Mouse (Mus musculus) heart, adult 2 months (tissue): ENCODE measurements at regions not wholly inside any gene's neighbourhood (a gene's known extent, or its start where the extent isn't known, plus 50 kb on each side); places are given as distances from the start of the nearest gene placed in this dataset.

ENCODE experiments used
- DNase-seq, 2 experiments: peaks; one replicate each; pipeline ENCODE4 v3.0.0; 2021
- H3K27ac ChIP-seq: fragments of 200-600 bp; 2 replicates; pipeline ENCODE4 v1.8.1; 2022
- H3K27me3 ChIP-seq: fragments of 200-500 bp; 2 replicates; pipeline ENCODE4 v1.6.1; 2012; ENCODE audit warnings: mild to moderate bottlenecking, low read length, inconsistent platforms, mixed read lengths; ENCODE audit not compliant: control insufficient read depth, insufficient read depth
- H3K36me3 ChIP-seq: fragments of 200-500 bp; 2 replicates; pipeline ENCODE4 v1.6.1; 2012; ENCODE audit warnings: low read length, inconsistent platforms; ENCODE audit not compliant: control insufficient read depth, insufficient read depth
- H3K4me1 ChIP-seq: fragments of 200-500 bp; 2 replicates; pipeline ENCODE4 v1.6.1; 2011; ENCODE audit warnings: low read length; ENCODE audit not compliant: control insufficient read depth, insufficient read depth
- H3K4me3 ChIP-seq: fragments of 200-600 bp; 2 replicates; pipeline ENCODE4 v1.8.1; 2022
- H3K79me2 ChIP-seq: fragments of 200-500 bp; replicated peaks from 2 replicates; pipeline ENCODE4 v1.6.1; 2012; ENCODE audit warnings: mild to moderate bottlenecking, inconsistent platforms, low read length, moderate library complexity, mixed read lengths; ENCODE audit not compliant: control insufficient read depth, insufficient read depth
- H3K9ac ChIP-seq: fragments of 200-500 bp; 2 replicates; pipeline ENCODE4 v1.6.1; 2012; ENCODE audit warnings: low read depth, mild to moderate bottlenecking, control low read depth, inconsistent platforms, low read length, mixed read lengths
- CTCF ChIP-seq: fragments of 200-600 bp; IDR thresholded peaks from 2 replicates; pipeline ENCODE4 v1.8.1; 2022; ENCODE audit warnings: antibody characterized with exemption, mild to moderate bottlenecking, moderate library complexity
- EP300 ChIP-seq: fragments of 200-500 bp; IDR thresholded peaks from 2 replicates; pipeline ENCODE4 v1.6.1; 2011; ENCODE audit warnings: low read depth, low read length, control low read depth; ENCODE audit not compliant: insufficient read depth
- POLR2A ChIP-seq: fragments of 200-500 bp; IDR thresholded peaks from 2 replicates; pipeline ENCODE4 v1.6.1; 2011; ENCODE audit warnings: mild to moderate bottlenecking, low read depth, low read length, control low read depth; ENCODE audit not compliant: insufficient read depth
- WGBS: fragments of 180-500 bp; shearing (Covaris S2); methylation state at CpG from one replicate; pipeline ENCODE4 v1.1.7; 2018; 5-methylcytosine and 5-hydroxymethylcytosine counted together
- intact Hi-C: fragments of 180-260 bp; cut with DNase I; formaldehyde crosslinking; loops from one replicate; pipeline ENCODE4 v1.15.1; 2025

DNA sequence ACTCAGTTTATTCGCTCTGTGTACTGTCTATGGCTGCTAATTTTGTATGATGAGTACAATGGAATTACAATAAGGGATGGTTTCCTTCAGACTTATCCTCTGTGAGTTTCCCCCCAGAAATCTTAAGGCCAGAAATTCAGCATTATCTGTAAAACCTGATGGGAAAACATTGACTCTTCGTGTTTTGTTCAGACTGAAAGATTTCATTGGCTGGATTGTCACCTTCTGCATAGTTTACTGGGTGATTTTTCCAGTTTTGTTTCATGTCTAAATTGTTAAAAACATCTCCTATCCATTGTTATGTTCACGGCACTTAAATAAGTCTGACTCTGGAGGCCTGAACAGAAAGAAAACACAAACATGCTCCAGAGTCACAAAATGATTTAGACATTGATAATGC lies 233.7 kb upstream of the Plscr5 start:
- no peak overlapping the region for H3K4me3 ChIP-seq
- no peaks in the 10 kb centered on the region for H3K4me1 ChIP-seq
- WGBS: 53% methylated on average over 3 of the region's 3 CpGs
- H3K79me2 ChIP-seq: no peaks in the 10 kb centered on the region
- no peak overlapping the region for H3K9ac ChIP-seq
- no peaks in the 10 kb centered on the region for H3K36me3 ChIP-seq
- TF ChIP-seq CTCF: no peak
- H3K27me3 ChIP-seq: no peaks in the 10 kb centered on the region
- intact Hi-C loops: no loop called here
- DNase-seq: no peak
- H3K27ac ChIP-seq: no peak overlapping the region

DNA sequence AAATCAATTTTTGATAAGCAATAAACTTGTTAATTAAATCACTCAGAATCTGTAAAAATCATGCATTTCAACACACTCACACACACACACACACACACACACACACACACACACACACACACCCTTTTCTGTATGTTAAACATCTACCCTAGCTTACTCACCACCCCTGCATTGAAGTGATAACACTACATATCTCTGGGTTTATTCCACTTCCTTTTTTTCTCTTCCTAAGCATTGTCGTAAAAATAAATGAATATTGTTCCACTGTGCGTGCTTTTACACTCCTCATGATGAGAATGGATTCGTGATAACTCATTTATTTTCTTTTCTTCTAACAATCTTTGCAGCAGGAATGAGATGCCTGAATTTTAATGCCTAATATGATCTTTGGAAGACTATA lies 234.3 kb upstream of the Plscr5 start:
- TF ChIP-seq CTCF (no peak), POLR2A (no peak), EP300 (no peak)
- Histone ChIP-seq H3K79me2 (no peaks in the 10 kb centered on the region), H3K36me3 (no peaks in the 10 kb centered on the region), H3K4me1 (no peaks in the 10 kb centered on the region), H3K4me3 (no peak overlapping the region), H3K27me3 (no peaks in the 10 kb centered on the region), H3K27ac (no peak overlapping the region), H3K9ac (no peak overlapping the region)
- WGBS: 35% methylated on average over 3 of the region's 3 CpGs
- intact Hi-C loops: no loop called here
- DNase-seq: no peak

DNA sequence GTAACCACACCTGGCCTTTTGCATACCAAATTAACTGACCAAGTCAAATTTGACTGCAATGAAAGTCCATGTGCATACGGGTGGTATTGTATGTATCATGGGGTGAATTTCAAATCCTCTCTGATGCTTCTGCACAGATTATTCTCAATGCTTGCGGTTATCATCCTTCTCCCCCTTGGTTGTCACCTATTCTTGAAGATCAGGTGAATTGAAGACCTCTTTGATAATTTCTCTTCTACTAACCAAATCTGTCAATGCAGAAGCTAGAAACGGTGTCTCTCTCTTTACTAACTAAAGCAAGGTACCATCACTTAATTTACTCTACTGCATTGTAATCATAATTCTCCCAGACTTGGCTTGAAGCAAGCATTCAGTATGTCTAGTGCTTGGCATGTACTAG lies 235.7 kb upstream of the Plscr5 start:
- no peaks in the 10 kb centered on the region for H3K36me3 ChIP-seq
- H3K79me2 ChIP-seq: no peaks in the 10 kb centered on the region
- H3K4me3 ChIP-seq: no peak overlapping the region
- no peaks in the 10 kb centered on the region for H3K27me3 ChIP-seq
- TF ChIP-seq CTCF (no peak), EP300 (no peak), POLR2A (no peak)
- intact Hi-C loops: no loop called here
- WGBS: 90% methylated on average over 3 of the region's 3 CpGs
- H3K9ac ChIP-seq: no peak overlapping the region
- DNase-seq: no peak
- no peaks in the 10 kb centered on the region for H3K4me1 ChIP-seq
- H3K27ac ChIP-seq: no peak overlapping the region

GRCm38 (mm10) chr9:91948746-91949145 lies 244.0 kb upstream of the Plscr5 start:
- Histone ChIP-seq H3K9ac (no peak overlapping the region), H3K79me2 (no peaks in the 10 kb centered on the region), H3K27ac (no peak overlapping the region), H3K27me3 (no peaks in the 10 kb centered on the region), H3K4me1 (no peaks in the 10 kb centered on the region), H3K36me3 (no peaks in the 10 kb centered on the region), H3K4me3 (no peak overlapping the region)
- 62% methylated on average over 1 of the region's 1 CpGs for WGBS
- TF ChIP-seq CTCF (no peak), POLR2A (no peak), EP300 (no peak)
- DNase-seq: no peak
- intact Hi-C loops: no loop called here

DNA sequence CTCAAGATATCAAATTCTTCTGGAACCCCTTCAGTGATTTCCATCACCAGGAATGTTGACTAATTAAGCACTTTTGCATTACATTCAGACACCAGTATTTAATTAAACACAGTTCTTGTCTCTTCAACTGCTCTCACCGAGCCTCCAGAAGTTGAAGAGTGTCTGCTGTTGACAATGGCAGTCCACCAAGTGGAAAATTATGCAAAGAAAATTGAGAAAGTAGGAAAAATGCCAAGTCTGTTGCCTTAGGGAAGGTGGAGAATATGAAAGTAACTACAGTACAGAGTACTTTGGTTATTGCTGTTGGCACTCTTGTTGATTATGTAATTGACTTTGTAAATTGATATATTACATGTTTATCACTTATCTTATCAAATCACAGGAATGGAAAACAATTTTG lies 250.7 kb upstream of the Plscr5 start:
- WGBS: 23% methylated on average over 1 of the region's 1 CpGs
- Histone ChIP-seq H3K9ac (no peak overlapping the region), H3K27ac (no peak overlapping the region), H3K4me1 (no peaks in the 10 kb centered on the region), H3K4me3 (no peak overlapping the region), H3K79me2 (no peaks in the 10 kb centered on the region), H3K36me3 (no peaks in the 10 kb centered on the region), H3K27me3 (no peaks in the 10 kb centered on the region)
- intact Hi-C loops: no loop called here
- no peak for DNase-seq
- no peak for TF ChIP-seq EP300
- no peak for TF ChIP-seq CTCF
- no peak for TF ChIP-seq POLR2A

DNA sequence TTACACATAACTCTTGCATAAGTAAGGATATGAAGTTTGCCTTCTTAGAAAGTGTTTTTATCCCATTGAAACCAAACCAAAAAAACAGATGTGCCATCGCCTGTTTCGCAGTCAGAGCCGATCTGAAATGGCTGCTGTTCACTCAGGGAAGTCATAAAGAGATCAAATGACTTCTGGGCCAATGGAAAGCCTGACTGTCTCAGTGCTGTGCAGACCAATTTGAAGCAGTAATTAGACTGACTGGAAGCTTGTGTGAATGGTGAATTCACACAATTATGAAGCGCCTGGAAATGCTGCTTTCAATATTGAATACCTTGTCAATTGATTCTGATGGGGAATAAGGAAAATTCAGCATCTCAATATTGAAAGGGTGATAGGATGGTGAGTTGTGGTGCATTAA lies 254.0 kb upstream of the Plscr5 start:
- Histone ChIP-seq H3K9ac (no peak overlapping the region), H3K36me3 (no peaks in the 10 kb centered on the region)
- no peak for DNase-seq

DNA sequence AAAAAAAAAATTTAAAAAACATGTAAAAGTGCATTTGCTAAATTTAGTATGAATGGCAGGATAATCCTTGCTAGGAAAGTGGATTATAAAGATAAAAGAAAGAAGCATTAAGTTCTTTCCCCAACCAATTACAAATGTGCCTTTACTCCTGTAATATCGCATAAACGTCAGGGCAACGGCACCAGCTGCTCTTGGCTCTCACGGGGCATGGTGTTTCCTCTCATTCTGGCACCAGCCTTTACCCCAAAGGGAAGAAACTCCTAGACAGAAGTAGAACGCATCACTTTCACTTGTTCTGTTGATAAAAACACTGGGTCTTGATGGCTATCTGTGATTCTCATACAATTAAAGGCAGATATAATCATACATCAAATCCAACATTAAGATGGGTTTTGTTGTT lies 288.7 kb upstream of the Plscr5 start:
- Histone ChIP-seq H3K9ac (no peak overlapping the region), H3K27ac (no peak overlapping the region), H3K36me3 (no peaks in the 10 kb centered on the region), H3K4me3 (no peak overlapping the region), H3K79me2 (no peaks in the 10 kb centered on the region), H3K27me3 (no peaks in the 10 kb centered on the region), H3K4me1 (no peaks in the 10 kb centered on the region)
- DNase-seq: no peak
- intact Hi-C loops: no loop called here
- no peak for TF ChIP-seq EP300
- no peak for TF ChIP-seq CTCF
- no peak for TF ChIP-seq POLR2A
- WGBS: 78% methylated on average over 5 of the region's 5 CpGs

More for the DNA sequence above, 254.0 kb upstream of the Plscr5 start:
- no peaks in the 10 kb centered on the region for H3K4me1 ChIP-seq
- no peaks in the 10 kb centered on the region for H3K79me2 ChIP-seq
- no peak overlapping the region for H3K4me3 ChIP-seq
- intact Hi-C loops: no loop called here
- WGBS: 67% methylated on average over 4 of the region's 4 CpGs
- no peak overlapping the region for H3K27ac ChIP-seq
- no peak for TF ChIP-seq CTCF
- no peak for TF ChIP-seq POLR2A
- no peak for TF ChIP-seq EP300
- H3K27me3 ChIP-seq: no peaks in the 10 kb centered on the region
